Mouse (Mus musculus) CH12.LX (cell line): ENCODE measurements around the gene Slc25a20. TPM values are rescaled to one million over a fixed set of nuclear protein-coding genes. Genes with fewer than 3 reads are reported as not detected.

Experiments
- DNase-seq: peaks from one replicate; pipeline ENCODE4 v3.0.0-alpha.2; 2013; ENCODE audit errors: extremely low read depth
- H3K27ac ChIP-seq: 2 replicates; pipeline ENCODE4 v1.5.1; 2012; ENCODE audit warnings: low read depth, mild to moderate bottlenecking, control low read depth, moderate library complexity; ENCODE audit not compliant: insufficient read depth
- H3K27me3 ChIP-seq: replicated peaks from 2 replicates; pipeline ENCODE3; 2012; ENCODE audit warnings: inconsistent platforms
- H3K36me3 ChIP-seq, 2 experiments: replicated peaks in 1 of 2; 2 replicates each; pipeline versions ENCODE3 to v1.6.1; 2012; ENCODE audit warnings: inconsistent platforms in 1 of 2, low read length in 1 of 2, mild to moderate bottlenecking in 1 of 2, mixed read lengths in 1 of 2, moderate library complexity in 1 of 2; ENCODE audit not compliant: control insufficient read depth in 1 of 2, insufficient read depth in 1 of 2
- H3K4me1 ChIP-seq, 2 experiments: 2 replicates each; pipeline ENCODE4 v1.6.1; 2012; ENCODE audit warnings: inconsistent platforms in 1 of 2, moderate library complexity in 1 of 2; ENCODE audit not compliant: insufficient read depth in 2 of 2, control insufficient read depth in 1 of 2
- H3K4me2 ChIP-seq: 2 replicates; pipeline ENCODE4 v1.6.1; 2012; ENCODE audit warnings: low read depth, mild to moderate bottlenecking, control low read depth; ENCODE audit not compliant: poor library complexity, insufficient read depth, severe bottlenecking
- H3K4me3 ChIP-seq, 3 experiments: fragments of 150-350 bp in 1 of 3; sonication (generic) in 1 of 3; replicated peaks in 1 of 3; 2 replicates each; pipeline versions ENCODE3 to v1.5.1; 2011 to 2012; ENCODE audit warnings: low read depth in 2 of 3, low read length in 2 of 3, mild to moderate bottlenecking in 2 of 3, moderate library complexity in 2 of 3, control low read depth in 1 of 3, improper control_type of control experiment in 1 of 3, inconsistent platforms in 1 of 3, mixed read lengths in 1 of 3; ENCODE audit not compliant: poor library complexity in 1 of 3
- H3K79me2 ChIP-seq: replicated peaks from 2 replicates; pipeline ENCODE4 v1.6.1; 2012; ENCODE audit warnings: mild to moderate bottlenecking, moderate library complexity; ENCODE audit not compliant: control insufficient read depth, poor library complexity, insufficient read depth, severe bottlenecking; ENCODE audit errors: extremely low read depth
- H3K9ac ChIP-seq: 2 replicates; pipeline ENCODE4 v1.6.1; 2012; ENCODE audit warnings: low read depth, mild to moderate bottlenecking, control low read depth, moderate library complexity; ENCODE audit not compliant: insufficient read depth
- H3K9me3 ChIP-seq: replicated peaks from 2 replicates; pipeline ENCODE3; 2012; ENCODE audit warnings: low read length, inconsistent platforms, mixed read lengths
- BHLHE40 ChIP-seq: IDR thresholded peaks from 2 replicates; pipeline ENCODE4 v1.6.1; 2011; ENCODE audit warnings: mild to moderate bottlenecking, low read depth, low read length, improper control_type of control experiment
- CHD1 ChIP-seq: IDR thresholded peaks from 2 replicates; pipeline ENCODE4 v1.6.1; 2012; ENCODE audit warnings: low read depth, low read length, improper control_type of control experiment, inconsistent platforms
- ELF1 ChIP-seq: IDR thresholded peaks from 2 replicates; pipeline ENCODE4 v1.6.1; 2014; ENCODE audit warnings: low read depth, mild to moderate bottlenecking, inconsistent platforms, low read length, improper control_type of control experiment
- EP300 ChIP-seq: IDR thresholded peaks from 2 replicates; pipeline ENCODE4 v1.6.1; 2011; ENCODE audit warnings: low read length, improper control_type of control experiment
- GABPA ChIP-seq: IDR thresholded peaks from 2 replicates; pipeline ENCODE4 v1.6.1; 2012; ENCODE audit warnings: low read depth, low read length, improper control_type of control experiment, inconsistent platforms; ENCODE audit not compliant: insufficient replicate concordance
- HCFC1 ChIP-seq: IDR thresholded peaks from 2 replicates; pipeline ENCODE4 v1.6.1; 2012; ENCODE audit warnings: low read depth, mild to moderate bottlenecking, inconsistent platforms, low read length, improper control_type of control experiment
- IRF4 ChIP-seq: IDR thresholded peaks from 2 replicates; pipeline ENCODE4 v1.6.1; 2014; ENCODE audit warnings: low read depth, mild to moderate bottlenecking, inconsistent platforms, low read length, improper control_type of control experiment
- MAFK ChIP-seq: IDR thresholded peaks from 2 replicates; pipeline ENCODE4 v1.6.1; 2011; ENCODE audit warnings: low read length, improper control_type of control experiment; ENCODE audit not compliant: insufficient replicate concordance
- MAX ChIP-seq: IDR thresholded peaks from 2 replicates; pipeline ENCODE4 v1.6.1; 2011; ENCODE audit warnings: low read length, improper control_type of control experiment
- MAZ ChIP-seq: IDR thresholded peaks from 2 replicates; pipeline ENCODE4 v1.6.1; 2012; ENCODE audit warnings: low read depth, mild to moderate bottlenecking, inconsistent platforms, low read length, improper control_type of control experiment, moderate library complexity
- MEF2A ChIP-seq: IDR thresholded peaks from 2 replicates; pipeline ENCODE4 v1.6.1; 2014; ENCODE audit warnings: low read depth, mild to moderate bottlenecking, inconsistent platforms, low read length, improper control_type of control experiment, borderline replicate concordance
- MYC ChIP-seq: IDR thresholded peaks from 2 replicates; pipeline ENCODE4 v1.6.1; 2011; ENCODE audit warnings: low read depth, mild to moderate bottlenecking, improper control_type of control experiment, low read length
- NELFE ChIP-seq: IDR thresholded peaks from 2 replicates; pipeline ENCODE4 v1.6.1; 2011; ENCODE audit warnings: low read depth, low read length, improper control_type of control experiment
- NRF1 ChIP-seq: IDR thresholded peaks from 2 replicates; pipeline ENCODE4 v1.6.1; 2014; ENCODE audit warnings: low read depth, mild to moderate bottlenecking, inconsistent platforms, low read length, improper control_type of control experiment, moderate library complexity
- POLR2AphosphoS2 ChIP-seq: IDR thresholded peaks from 2 replicates; pipeline ENCODE4 v1.6.1; 2011; ENCODE audit warnings: low read depth, low read length, improper control_type of control experiment
- RAD21 ChIP-seq: IDR thresholded peaks from 2 replicates; pipeline ENCODE4 v1.6.1; 2011; ENCODE audit warnings: low read depth, mild to moderate bottlenecking, low read length, improper control_type of control experiment, moderate library complexity
- RCOR1 ChIP-seq: conservative IDR thresholded peaks from 2 replicates; pipeline ENCODE4 v1.6.1; 2012; ENCODE audit warnings: low read depth, mild to moderate bottlenecking, inconsistent platforms, low read length, improper control_type of control experiment
- SIN3A ChIP-seq: IDR thresholded peaks from 2 replicates; pipeline ENCODE4 v1.6.1; 2012; ENCODE audit warnings: low read length, improper control_type of control experiment, inconsistent platforms
- TCF12 ChIP-seq: IDR thresholded peaks from 2 replicates; pipeline ENCODE4 v1.6.1; 2014; ENCODE audit warnings: low read depth, mild to moderate bottlenecking, inconsistent platforms, low read length, improper control_type of control experiment
- USF2 ChIP-seq: conservative IDR thresholded peaks from 2 replicates; pipeline ENCODE4 v1.6.1; 2011; ENCODE audit warnings: low read depth, low read length, improper control_type of control experiment
- dilution Hi-C: fragments of 300-500 bp; cut with MboI; formaldehyde crosslinking; loops from 2 replicates; pipeline ENCODE4 v1.14.3; 2020; ENCODE audit warnings: low sequenced_read_pairs; ENCODE audit not compliant: extremely low pct_unique_long_range_greater_than_20kb, extremely low pct_ligation_motif_present
- in situ Hi-C: fragments of 300-500 bp; cut with MboI; formaldehyde crosslinking; loops from 3 replicates; pipeline ENCODE4 v1.14.3; 2019; ENCODE audit warnings: low sequenced_read_pairs, low pct_ligation_motif_present, low pct_unique_long_range_greater_than_20kb, mixed read lengths
- polyA plus RNA-seq: library from polyadenylated mRNA; unstranded; fragments of >175 nt; gene quantifications from 2 replicates; pipeline ENCODE4 v1.2.1, GENCODE M21; 2012; ENCODE audit warnings: low read depth; ENCODE audit not compliant: insufficient read length
- total RNA-seq, 2 experiments: library from RNA; depleted of rRNA; stranded (reverse); fragments of 300-350 nt in 1 of 2; fragments of >200 nt in 1 of 2; gene quantifications; 2 replicates each; pipeline ENCODE4 v1.2.3; 2012 to 2014

The Slc25a20 gene
- total and polyA plus RNA-seq, 3 experiments = 15.9 to 18.9 (median 16.7) TPM

GRCm38 (mm10) chr9:108688451-108688850 lies 26.6 kb downstream of the Slc25a20 start:
- Histone ChIP-seq H3K27me3 (no peaks in the 10 kb centered on the region), H3K79me2 (peaks cover 5% of the 10 kb centered on the region; the same call in 1 of the 2 replicates)
- DNase-seq = no peak
- TF ChIP-seq MAZ = no peak
- no peak for TF ChIP-seq POLR2AphosphoS2
- TF ChIP-seq ELF1 = no peak
- no peak for TF ChIP-seq MAX
- TF ChIP-seq IRF4 = no peak
- no peak for TF ChIP-seq HCFC1
- TF ChIP-seq GABPA = no peak
- no peak for TF ChIP-seq RAD21
- no peak for TF ChIP-seq MYC
- TF ChIP-seq MEF2A = no peak
- TF ChIP-seq BHLHE40 = no peak
- TF ChIP-seq, all 38 proteins: peak for 0
- dilution Hi-C loops = no loop called here
- no peak overlapping the region for H3K4me3 ChIP-seq
- no peaks in the 10 kb centered on the region for H3K9me3 ChIP-seq
- H3K36me3 ChIP-seq = peaks cover 0 to 17% of the 10 kb centered on the region in 2 experiments
- H3K27ac ChIP-seq = no peak overlapping the region
- H3K9ac ChIP-seq = no peak overlapping the region
- H3K4me2 ChIP-seq = no peak overlapping the region
- in situ Hi-C loops = no loop called here
- H3K4me1 ChIP-seq = peaks cover 0 to 19% of the 10 kb centered on the region in 2 experiments; a peak in 2 of 4 replicates

DNA sequence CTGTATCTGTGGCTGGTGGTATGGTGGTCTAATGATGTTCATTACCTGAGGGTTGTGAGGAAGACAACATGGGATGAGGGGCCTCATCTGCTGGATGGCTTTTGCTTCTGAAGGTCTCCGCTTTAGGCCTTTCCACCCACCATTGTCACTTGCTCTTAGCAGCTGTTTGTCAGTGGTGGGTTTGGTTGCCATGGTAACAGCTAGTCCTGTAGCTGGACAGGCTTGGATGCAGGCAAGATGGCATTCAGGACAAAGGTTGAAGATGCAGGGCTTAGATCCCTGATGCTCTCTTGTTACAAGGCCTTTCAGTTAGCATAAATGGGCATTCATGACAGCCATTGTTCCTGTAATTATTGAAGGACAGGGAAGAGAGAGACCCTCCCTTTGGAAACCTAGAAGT lies 27.2 kb downstream of the Slc25a20 start, which contains the start of gene Prkar2a:
Gene Prkar2a (plus strand): TSS at position 209 of the 400 bp plus-strand sequence.
- H3K4me1 ChIP-seq = peaks cover 0 to 25% of the 10 kb centered on the region in 2 experiments; a peak in 2 of 4 replicates
- TF ChIP-seq CHD1 = no peak
- TF ChIP-seq USF2 = no peak
- TF ChIP-seq SIN3A = no peak
- peaks cover 11% of the 10 kb centered on the region for H3K79me2 ChIP-seq
- H3K36me3 ChIP-seq = peaks cover 0 to 11% of the 10 kb centered on the region in 2 experiments
- H3K27me3 ChIP-seq = no peaks in the 10 kb centered on the region
- no peak within 1 kb of the TSS for H3K27ac ChIP-seq
- H3K9me3 ChIP-seq = no peaks in the 10 kb centered on the region
- no peak within 1 kb of the TSS for H3K9ac ChIP-seq
- dilution Hi-C loops = no loop called here
- in situ Hi-C loops = no loop called here
- no peak within 1 kb of the TSS for H3K4me2 ChIP-seq
- no peak for DNase-seq
- H3K4me3 ChIP-seq = no peak within 1 kb of the TSS

DNA sequence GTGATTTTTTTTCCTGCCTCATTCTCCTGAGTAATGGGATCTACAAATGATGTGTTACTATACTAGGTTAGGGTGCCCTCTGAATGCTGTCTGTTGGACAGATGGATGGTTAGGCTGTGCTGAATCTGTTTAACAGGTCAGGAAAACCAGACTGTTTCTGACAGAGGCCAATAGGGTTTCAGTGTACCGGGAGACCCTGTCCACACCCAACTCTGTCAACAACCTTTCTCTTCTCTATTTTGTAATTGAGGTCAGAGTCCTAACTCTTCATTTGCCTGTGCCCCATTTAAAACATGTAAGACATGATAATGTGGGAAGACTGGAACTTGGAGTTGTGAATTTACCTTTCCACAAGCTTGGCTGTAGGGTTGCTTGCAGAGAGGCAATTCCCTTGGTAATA lies 28.1 kb downstream of the Slc25a20 start:
- in situ Hi-C loops = no loop called here
- Histone ChIP-seq H3K4me1 (peaks cover 0 to 33% of the 10 kb centered on the region in 2 experiments; a peak in 2 of 4 replicates), H3K9me3 (no peaks in the 10 kb centered on the region), H3K27me3 (no peaks in the 10 kb centered on the region), H3K9ac (no peak overlapping the region), H3K79me2 (peaks cover 17% of the 10 kb centered on the region), H3K27ac (no peak overlapping the region), H3K4me2 (no peak overlapping the region), H3K36me3 (peaks cover 0 to 6% of the 10 kb centered on the region in 2 experiments), H3K4me3 (no peak overlapping the region)
- TF ChIP-seq MAZ (no peak), RAD21 (no peak), MAFK (no peak), BHLHE40 (no peak), MEF2A (no peak), EP300 (no peak), RCOR1 (no peak), ELF1 (no peak), TCF12 (no peak), NRF1 (no peak), NELFE (no peak)
- dilution Hi-C loops = no loop called here
- DNase-seq = no peak
